Mouse (Mus musculus) hindbrain, embryonic 11.5 days (tissue): ENCODE measurements at regions not wholly inside any gene's neighbourhood (a gene's known extent, or its start where the extent isn't known, plus 50 kb on each side); places are given as distances from the start of the nearest gene placed in this dataset.

ENCODE experiments used
- ATAC-seq: fragments of 200-750 bp; cut with Nextera tagmentation; 2 replicates; pipeline ENCODE4 v1.8.0; 2017; ENCODE audit warnings: mild to moderate bottlenecking, moderate TSS enrichment, moderate library complexity; ENCODE audit not compliant: low FRiP score
- DNase-seq: peaks from one replicate; pipeline ENCODE4 v3.0.0-alpha.2; 2015; ENCODE audit warnings: low spot score
- H3K27ac ChIP-seq: fragments of 300-500 bp; sonication (generic); 2 replicates; pipeline ENCODE4 v1.5.1; 2014; ENCODE audit warnings: mild to moderate bottlenecking, low read depth, low read length
- H3K27me3 ChIP-seq: fragments of 300-500 bp; sonication (generic); 2 replicates; pipeline ENCODE4 v1.6.1; 2014; ENCODE audit warnings: mild to moderate bottlenecking, low read length, moderate library complexity, mixed read lengths; ENCODE audit not compliant: control insufficient read depth, insufficient read depth
- H3K36me3 ChIP-seq: fragments of 300-500 bp; sonication (generic); 2 replicates; pipeline ENCODE4 v1.6.1; 2014; ENCODE audit warnings: mild to moderate bottlenecking, low read length, moderate library complexity, mixed read lengths; ENCODE audit not compliant: control insufficient read depth, insufficient read depth
- H3K4me1 ChIP-seq: fragments of 300-500 bp; sonication (generic); replicated peaks from 2 replicates; pipeline ENCODE4 v1.6.1; 2014; ENCODE audit warnings: low read length, mixed read lengths; ENCODE audit not compliant: control insufficient read depth, insufficient read depth
- H3K4me2 ChIP-seq: fragments of 300-500 bp; sonication (generic); replicated peaks from 2 replicates; pipeline ENCODE4 v1.6.1; 2014; ENCODE audit warnings: mild to moderate bottlenecking, low read depth, low read length
- H3K4me3 ChIP-seq: fragments of 300-500 bp; sonication (generic); 2 replicates; pipeline ENCODE4 v1.5.1; 2014; ENCODE audit warnings: low read depth, low read length
- H3K9ac ChIP-seq: fragments of 300-500 bp; sonication (generic); 2 replicates; pipeline ENCODE4 v1.6.1; 2014; ENCODE audit warnings: low read depth, low read length
- H3K9me3 ChIP-seq: fragments of 300-500 bp; sonication (generic); 2 replicates; pipeline ENCODE4 v1.6.1; 2016; ENCODE audit warnings: low read length; ENCODE audit not compliant: control insufficient read depth
- WGBS: fragments of 180-500 bp; shearing (Covaris S2); extraction: QIAGEN DNeasy Blood & Tissue Kit; methylation state at CpG from one replicate; pipeline ENCODE4 v1.1.7; 2014; 5-methylcytosine and 5-hydroxymethylcytosine counted together

DNA sequence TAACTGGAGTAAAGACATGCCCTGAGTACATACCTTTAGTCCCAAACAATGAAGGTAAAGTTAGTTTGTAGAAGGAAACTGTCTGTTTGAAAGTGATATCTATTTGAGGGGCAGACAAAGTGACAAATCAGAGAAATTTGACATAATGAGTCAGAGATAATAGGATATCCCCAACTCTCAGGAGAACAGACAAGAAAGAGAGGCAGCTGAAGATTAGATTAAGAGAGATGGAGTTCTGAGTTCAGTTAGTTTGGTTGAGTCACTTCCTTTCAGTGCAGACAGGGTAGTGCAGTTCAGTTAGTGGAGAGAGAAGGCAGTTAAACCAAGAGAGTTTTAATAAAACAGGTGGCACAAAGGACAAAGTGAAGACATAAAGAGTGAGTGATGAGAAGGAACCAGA, 477.4 kb upstream of the Diaph2 start:
- H3K9me3 ChIP-seq = no peaks in the 10 kb centered on the region
- no peak overlapping the region for H3K4me3 ChIP-seq
- no peak overlapping the region for H3K4me2 ChIP-seq
- DNase-seq (no peak), ATAC-seq (no peak)
- no peaks in the 10 kb centered on the region for H3K4me1 ChIP-seq
- no peak overlapping the region for H3K27ac ChIP-seq
- no peaks in the 10 kb centered on the region for H3K27me3 ChIP-seq
- H3K36me3 ChIP-seq = no peaks in the 10 kb centered on the region
- H3K9ac ChIP-seq = no peak overlapping the region

DNA sequence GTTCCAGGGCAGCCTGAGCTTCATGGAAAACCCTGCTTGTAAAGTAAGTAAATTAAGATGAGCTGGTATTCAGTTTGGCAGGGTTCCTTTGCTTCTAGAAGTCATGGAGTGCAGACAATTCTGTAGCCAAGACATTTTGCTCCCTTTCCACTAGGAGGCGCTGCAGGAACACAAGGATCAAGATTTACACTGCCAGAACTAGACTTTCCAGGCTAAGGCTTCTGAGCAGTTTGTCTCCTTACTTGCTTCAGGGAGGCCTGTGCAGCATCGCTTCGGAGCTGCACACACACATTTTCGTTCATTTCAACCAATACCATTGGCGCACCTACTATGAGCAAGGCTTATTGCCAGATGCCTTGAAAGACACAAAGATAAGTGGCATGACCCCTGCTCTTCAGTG, 445.6 kb upstream of the Diaph2 start:
- Histone ChIP-seq H3K4me3 (no peak overlapping the region), H3K9me3 (no peaks in the 10 kb centered on the region), H3K4me2 (no peak overlapping the region), H3K9ac (no peak overlapping the region), H3K4me1 (no peaks in the 10 kb centered on the region), H3K36me3 (no peaks in the 10 kb centered on the region), H3K27ac (no peak overlapping the region), H3K27me3 (no peaks in the 10 kb centered on the region)
- ATAC-seq (no peak), DNase-seq (peak; percentile 70)
- WGBS = 54% methylated on average over 5 of the region's 5 CpGs

DNA sequence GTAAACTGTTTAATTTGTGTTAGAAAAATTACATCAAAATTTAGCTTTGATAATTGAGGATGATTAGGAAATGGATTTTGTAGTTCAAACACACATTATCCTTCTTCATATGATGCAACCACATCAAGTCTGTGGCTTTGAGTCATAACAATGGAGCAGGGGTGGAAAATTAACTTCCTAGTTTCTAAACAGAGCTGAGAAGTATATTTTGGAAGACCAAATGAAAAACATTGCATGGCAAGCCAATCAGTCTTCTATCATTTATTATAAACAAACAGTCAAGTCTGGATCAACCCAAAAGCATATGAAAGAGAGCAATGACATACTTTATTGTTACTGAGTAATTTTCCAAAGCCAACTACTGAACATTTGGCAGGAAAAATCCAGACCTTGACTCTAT, 440.2 kb upstream of the Diaph2 start:
- Histone ChIP-seq H3K4me3 (no peak overlapping the region), H3K27me3 (no peaks in the 10 kb centered on the region), H3K9me3 (no peaks in the 10 kb centered on the region), H3K9ac (no peak overlapping the region), H3K4me1 (no peaks in the 10 kb centered on the region), H3K27ac (no peak overlapping the region), H3K36me3 (no peaks in the 10 kb centered on the region), H3K4me2 (no peak overlapping the region)
- ATAC-seq (no peak), DNase-seq (no peak)

DNA sequence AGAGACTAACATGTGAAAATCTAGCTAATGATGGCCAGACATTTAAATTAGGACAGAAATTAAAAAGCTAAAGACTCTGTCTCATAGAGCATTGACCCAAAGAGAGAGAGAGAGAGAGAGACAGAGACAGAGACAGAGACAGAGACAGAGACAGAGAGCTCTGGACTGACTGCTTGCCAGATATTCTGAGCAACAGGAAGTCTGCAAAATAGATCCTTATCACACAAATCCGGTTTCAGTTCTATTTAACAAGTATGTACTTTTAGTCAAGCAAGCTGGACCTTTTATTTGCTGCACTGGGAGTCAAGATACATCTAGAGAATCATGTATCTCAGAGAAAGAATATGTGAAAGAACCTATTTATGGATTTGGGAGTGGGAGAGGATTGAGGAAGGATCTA, 420.1 kb upstream of the Diaph2 start:
- WGBS = 55% methylated on average over 1 of the region's 1 CpGs
- Histone ChIP-seq H3K4me3 (no peak overlapping the region), H3K4me1 (no peaks in the 10 kb centered on the region), H3K27ac (no peak overlapping the region), H3K27me3 (no peaks in the 10 kb centered on the region), H3K9ac (no peak overlapping the region), H3K9me3 (no peaks in the 10 kb centered on the region), H3K36me3 (no peaks in the 10 kb centered on the region), H3K4me2 (no peak overlapping the region)
- ATAC-seq (no peak), DNase-seq (no peak)

DNA sequence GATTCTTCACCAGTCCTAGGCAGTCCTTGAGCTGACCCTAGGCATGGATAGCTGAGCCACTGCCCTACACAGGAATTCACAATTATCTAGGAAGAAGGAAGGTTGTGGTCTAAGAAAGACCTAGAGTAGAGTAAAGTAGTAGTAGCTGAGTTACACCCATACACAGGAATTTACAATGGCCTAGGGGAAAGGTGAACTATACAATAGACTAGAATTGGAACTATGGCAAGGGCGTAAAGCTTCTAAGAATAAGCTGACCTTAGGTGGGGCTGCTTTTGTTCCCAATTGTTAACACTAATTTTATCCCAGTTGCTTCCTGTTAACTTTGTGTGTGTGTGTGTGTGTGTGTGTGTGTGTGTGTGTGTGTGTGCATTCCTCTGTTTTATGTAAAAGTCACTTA, 416.7 kb upstream of the Diaph2 start:
- Histone ChIP-seq H3K27me3 (no peaks in the 10 kb centered on the region), H3K36me3 (no peaks in the 10 kb centered on the region), H3K4me3 (no peak overlapping the region), H3K27ac (no peak overlapping the region), H3K9me3 (no peaks in the 10 kb centered on the region), H3K4me2 (no peak overlapping the region), H3K9ac (no peak overlapping the region), H3K4me1 (no peaks in the 10 kb centered on the region)
- DNase-seq (no peak), ATAC-seq (no peak)
- WGBS = 87% methylated on average over 1 of the region's 1 CpGs
